Mouse (Mus musculus): ENCODE measurements around the gene Cpt1b. TPM values are rescaled to one million over a fixed set of nuclear protein-coding genes. Genes with fewer than 3 reads are reported as not detected.

Gene Cpt1b
- 2.4 and 3.1 TPM in 2 replicates for polyA plus RNA-seq (2012; rRNA removed)

GRCm38 (mm10) chr15:89425711-89426121 lies at the start of gene Cpt1b:
Gene Cpt1b, minus strand, starts transcription at chr15:89425863.

GRCm38 (mm10) chr15:89453865-89454478 lies 28.3 kb upstream of the Cpt1b start, which contains the start of gene Mapk8ip2:
Gene Mapk8ip2, plus strand, starts transcription at chr15:89453913.

GRCm38 (mm10) chr15:89429352-89430221 lies 3.9 kb upstream of the Cpt1b start, which contains the start of the genes C730034F03Rik, Gm44502 and Chkb:
Gene C730034F03Rik, plus strand, starts transcription at chr15:89429589.
Gene Gm44502, minus strand, starts transcription at chr15:89429696.
Gene Chkb, minus strand, starts transcription at chr15:89429908.

GRCm38 (mm10) chr15:89410118-89410517 lies 15.5 kb downstream of the Cpt1b start, which contains the start of gene Syce3:
Gene Syce3, minus strand, starts transcription at chr15:89410503.

GRCm38 (mm10) chr15:89384617-89385016 lies 41.0 kb downstream of the Cpt1b start, which contains the start of gene Klhdc7b:
Gene Klhdc7b, plus strand, starts transcription at chr15:89384917.

GRCm38 (mm10) chr15:89378831-89379401 lies 46.7 kb downstream of the Cpt1b start, which contains the start of gene Odf3b:
Gene Odf3b, minus strand, starts transcription at chr15:89379282.

GRCm38 (mm10) chr15:89376957-89377356 lies 48.7 kb downstream of the Cpt1b start, which contains the start of gene Tymp:
Gene Tymp, minus strand, starts transcription at chr15:89377039.

GRCm38 (mm10) chr15:89373762-89374248 lies 51.9 kb downstream of the Cpt1b start, which contains the start of gene Sco2:
Gene Sco2, minus strand, starts transcription at chr15:89373846.

Other genes starting within 250 kb of the Cpt1b start
- gene Plxnb2, start 245.1 kb downstream of the Cpt1b start, polyA plus RNA-seq (2012; rRNA removed), result 407 and 411 TPM in 2 replicates
- 13.8 and 18.4 TPM in 2 replicates for gene Dennd6b, start 229.4 kb downstream of the Cpt1b start, polyA plus RNA-seq (2012; rRNA removed)
- 241 and 282 TPM in 2 replicates for gene Ppp6r2, start 214.3 kb downstream of the Cpt1b start, polyA plus RNA-seq (2012; rRNA removed)
- gene Sbf1, start 110.6 kb downstream of the Cpt1b start, polyA plus RNA-seq (2012; rRNA removed), result 227 and 272 TPM in 2 replicates
- 0.30 and 1.4 TPM in 2 replicates for gene Adm2, start 103.1 kb downstream of the Cpt1b start, polyA plus RNA-seq (2012; rRNA removed)
- gene Miox, start 91.5 kb downstream of the Cpt1b start, polyA plus RNA-seq (2012; rRNA removed), result 0.20 TPM in 1 of 2 replicates, not detected in the other
- gene Lmf2, start 70.2 kb downstream of the Cpt1b start, polyA plus RNA-seq (2012; rRNA removed), result 43.5 and 43.9 TPM in 2 replicates
- gene Ncaph2, start 70.1 kb downstream of the Cpt1b start, polyA plus RNA-seq (2012; rRNA removed), result 122 and 131 TPM in 2 replicates
- gene Sco2, start 52.0 kb downstream of the Cpt1b start, polyA plus RNA-seq (2012; rRNA removed), result 52.1 and 55.9 TPM in 2 replicates
- gene Tymp, start 48.8 kb downstream of the Cpt1b start, polyA plus RNA-seq (2012; rRNA removed), result 8.3 and 8.6 TPM in 2 replicates
- 48.4 and 50.3 TPM in 2 replicates for gene Odf3b, start 46.6 kb downstream of the Cpt1b start, polyA plus RNA-seq (2012; rRNA removed)
- 0.27 and 0.44 TPM in 2 replicates for gene Klhdc7b, start 40.9 kb downstream of the Cpt1b start, polyA plus RNA-seq (2012; rRNA removed)
- gene Syce3, start 15.4 kb downstream of the Cpt1b start, polyA plus RNA-seq (2012; rRNA removed), result 0.37 TPM in 1 of 2 replicates, not detected in the other
- gene C730034F03Rik, start 3.7 kb upstream of the Cpt1b start, polyA plus RNA-seq (2012; rRNA removed), result 0.54 and 0.65 TPM in 2 replicates
- gene Gm44502, start 3.8 kb upstream of the Cpt1b start, polyA plus RNA-seq (2012; rRNA removed), result 2.7 and 4.2 TPM in 2 replicates
- gene Chkb, start 4.0 kb upstream of the Cpt1b start, polyA plus RNA-seq (2012; rRNA removed), result 84.7 and 107 TPM in 2 replicates
- gene Mapk8ip2, start 28.1 kb upstream of the Cpt1b start, polyA plus RNA-seq (2012; rRNA removed), result 2.3 and 2.4 TPM in 2 replicates
- gene Arsa, start 51.6 kb upstream of the Cpt1b start, polyA plus RNA-seq (2012; rRNA removed), result 45.2 and 46.6 TPM in 2 replicates
- gene Shank3, start 73.8 kb upstream of the Cpt1b start, polyA plus RNA-seq (2012; rRNA removed), result 11.4 and 11.7 TPM in 2 replicates
- gene Acr, start 142.5 kb upstream of the Cpt1b start, polyA plus RNA-seq (2012; rRNA removed), result 0.21 and 0.28 TPM in 2 replicates
- 5.5 and 7.3 TPM in 2 replicates for gene Rabl2, start 166.1 kb upstream of the Cpt1b start, polyA plus RNA-seq (2012; rRNA removed)

Measured in colon, adult 2 months (tissue).